Mouse (Mus musculus) thymus, adult 2 months (tissue): ENCODE data around the gene Cmtm1. TPM values are rescaled to one million over a fixed set of nuclear protein-coding genes. Genes with fewer than 3 reads are reported as not detected.
"Not testable (repeated sequence)": the region's sequence is repeated elsewhere in the genome, so short reads cannot be mapped to it uniquely, and the experiment has no call there.

ENCODE experiments used
- DNase-seq: peaks from one replicate; pipeline ENCODE4 v3.0.0; 2021
- H3K27ac ChIP-seq: fragments of 200-500 bp; 2 replicates; pipeline ENCODE4 v1.5.1; 2012; ENCODE audit warnings: low read length, control low read depth; ENCODE audit not compliant: control insufficient read depth, insufficient read depth
- H3K27me3 ChIP-seq: fragments of 200-500 bp; 2 replicates; pipeline ENCODE4 v1.6.1; 2012; ENCODE audit warnings: mild to moderate bottlenecking, low read length, moderate library complexity, mixed read lengths; ENCODE audit not compliant: control insufficient read depth, insufficient read depth
- H3K36me3 ChIP-seq: fragments of 200-500 bp; 2 replicates; pipeline ENCODE4 v1.6.1; 2012; ENCODE audit warnings: mild to moderate bottlenecking, low read length, moderate library complexity; ENCODE audit not compliant: control insufficient read depth, insufficient read depth
- H3K4me1 ChIP-seq: fragments of 200-500 bp; replicated peaks from 2 replicates; pipeline ENCODE4 v1.6.1; 2012; ENCODE audit warnings: low read length; ENCODE audit not compliant: control insufficient read depth, insufficient read depth
- H3K4me3 ChIP-seq: fragments of 200-500 bp; 2 replicates; pipeline ENCODE4 v1.5.1; 2012; ENCODE audit warnings: mild to moderate bottlenecking, low read length, control low read depth, moderate library complexity; ENCODE audit not compliant: control insufficient read depth, insufficient read depth
- CTCF ChIP-seq: fragments of 200-500 bp; IDR thresholded peaks from 2 replicates; pipeline ENCODE4 v1.5.1; 2012; ENCODE audit warnings: mild to moderate bottlenecking, control low read depth, low read length, moderate library complexity, borderline replicate concordance; ENCODE audit not compliant: control insufficient read depth, poor library complexity, insufficient read depth; ENCODE audit errors: extremely low read depth
- POLR2A ChIP-seq: fragments of 200-500 bp; IDR thresholded peaks from 2 replicates; pipeline ENCODE4 v1.6.1; 2012; ENCODE audit warnings: mild to moderate bottlenecking, low read length, control low read depth, moderate library complexity; ENCODE audit not compliant: control insufficient read depth, poor library complexity, insufficient read depth; ENCODE audit errors: extremely low read depth
- WGBS: fragments of 180-500 bp; shearing (Covaris S2); methylation state at CpG from one replicate; pipeline ENCODE4 v1.1.7; 2018; 5-methylcytosine and 5-hydroxymethylcytosine counted together
- polyA plus RNA-seq: library from polyadenylated mRNA; depleted of rRNA; stranded (reverse); fragments of >200 nt; gene quantifications from 2 replicates; pipeline ENCODE4 v1.2.3, GENCODE M21; 2012; rRNA removed

Cmtm1 gene
- not detected in 2 replicates for polyA plus RNA-seq

- H3K27me3 ChIP-seq, H3K4me3 ChIP-seq, H3K36me3 ChIP-seq, H3K27ac ChIP-seq, H3K4me1 ChIP-seq, DNase-seq: not testable (repeated sequence)
- 91% methylated on average over 36 of the region's 36 CpGs for WGBS
These were observed at the start of gene Cmtm1, which contains the start of gene Gm45711 for GRCm38 (mm10) chr8:104309441-104310155. Gene Cmtm1, minus strand, starts transcription at chr8:104310145. Gene Gm45711, minus strand, starts transcription at chr8:104310081.

DNA sequence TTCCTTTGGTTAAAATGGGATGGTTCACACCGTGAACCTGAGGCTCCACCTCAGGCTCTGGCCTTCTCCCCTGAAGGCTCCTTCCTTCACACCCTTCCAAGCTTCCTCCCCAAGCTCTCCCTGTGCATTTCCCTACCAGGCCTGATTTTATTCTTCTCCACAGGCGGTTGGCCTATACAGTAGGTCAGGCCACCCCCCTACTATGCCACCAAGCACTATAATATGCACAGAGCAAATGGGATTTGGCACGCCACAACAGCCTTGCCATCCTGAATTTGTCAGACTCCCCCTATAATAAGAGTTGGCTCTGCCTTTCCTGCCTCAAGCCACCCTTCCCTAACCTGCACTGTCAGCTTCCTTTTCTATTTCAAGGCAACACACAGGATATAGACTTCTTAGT is 48.7 kb upstream of the Cmtm1 start:
- Histone ChIP-seq H3K27me3 (no peaks in the 10 kb centered on the region), H3K4me1 (no peaks in the 10 kb centered on the region), H3K4me3 (no peak overlapping the region), H3K27ac (no peak overlapping the region), H3K36me3 (no peaks in the 10 kb centered on the region)
- WGBS = 92% methylated on average over 3 of the region's 3 CpGs
- no peak for DNase-seq
- TF ChIP-seq CTCF (no peak), POLR2A (no peak)

DNA sequence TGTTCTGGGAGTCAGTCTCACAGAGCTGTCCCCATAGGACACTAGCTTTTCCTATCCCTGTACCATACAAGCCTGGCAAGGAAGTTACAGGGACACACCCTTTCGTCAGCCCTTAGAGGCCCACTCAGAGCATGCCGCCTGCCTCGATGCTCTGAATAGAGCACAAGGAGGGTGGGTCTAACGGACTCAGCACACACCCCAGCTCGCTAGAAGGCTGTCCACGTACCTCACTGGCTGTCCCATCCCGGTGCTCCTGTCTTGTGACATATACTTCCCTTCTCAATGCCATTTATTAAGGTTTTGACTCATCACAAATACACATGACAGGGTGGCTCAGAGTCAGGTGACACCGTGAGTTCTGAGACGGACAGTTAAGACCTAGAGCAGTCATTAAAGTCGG is 44.6 kb upstream of the Cmtm1 start:
- 95% methylated on average over 10 of the region's 10 CpGs for WGBS
- Histone ChIP-seq H3K4me3 (no peak overlapping the region), H3K27me3 (no peaks in the 10 kb centered on the region), H3K27ac (no peak overlapping the region), H3K4me1 (no peaks in the 10 kb centered on the region), H3K36me3 (no peaks in the 10 kb centered on the region)
- DNase-seq = no peak
- no peak for TF ChIP-seq POLR2A
- no peak for TF ChIP-seq CTCF

- Histone ChIP-seq H3K4me3 (no peak overlapping the region), H3K27ac (no peak overlapping the region), H3K36me3 (no peaks in the 10 kb centered on the region), H3K27me3 (no peaks in the 10 kb centered on the region), H3K4me1 (no peaks in the 10 kb centered on the region)
- no peak for DNase-seq
- TF ChIP-seq POLR2A (no peak), CTCF (no peak)
- WGBS = 60% methylated on average over 5 of the region's 5 CpGs
These were observed 43.2 kb upstream of the Cmtm1 start for GRCm38 (mm10) chr8:104353186-104353585.

DNA sequence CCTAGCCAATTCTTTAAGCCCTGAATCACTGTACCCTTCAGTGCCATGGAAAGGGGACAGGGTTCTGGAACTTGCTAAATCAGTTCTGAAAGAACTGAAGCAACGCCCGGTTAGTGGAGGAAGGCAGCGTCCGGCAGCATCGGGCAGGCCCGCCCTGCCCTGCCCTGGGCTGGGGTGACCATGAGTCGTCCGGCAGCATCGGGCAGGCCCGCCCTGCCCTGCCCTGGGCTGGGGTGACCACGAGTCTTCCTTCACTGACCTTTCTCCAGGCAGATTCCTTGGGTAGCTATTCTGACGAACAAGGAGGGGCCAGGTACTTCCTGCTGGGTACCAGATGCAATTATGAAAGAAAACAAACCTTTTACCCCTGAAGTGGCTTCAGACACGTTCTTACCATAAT is 40.1 kb upstream of the Cmtm1 start:
- TF ChIP-seq CTCF (no peak), POLR2A (no peak)

DNA sequence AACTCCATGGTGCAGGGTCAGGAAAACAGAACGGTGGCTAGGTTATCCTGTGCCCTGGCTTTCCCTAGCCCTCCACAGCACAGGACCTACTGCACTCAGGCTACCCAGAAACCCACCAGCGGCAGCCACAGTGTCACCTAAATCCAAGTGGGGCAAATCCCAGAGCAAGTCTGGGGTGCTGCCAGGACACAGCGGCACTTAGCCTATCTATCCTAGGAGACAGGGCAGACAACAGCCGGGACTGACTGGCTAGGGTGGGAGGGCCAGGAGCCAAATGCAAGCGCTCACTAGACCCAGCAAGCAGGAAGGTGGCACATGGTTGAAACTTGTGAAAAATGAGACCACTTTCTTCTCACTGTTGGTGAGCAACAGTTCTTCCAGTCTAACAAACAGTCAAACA is 39.0 kb upstream of the Cmtm1 start:
- 90% methylated on average over 5 of the region's 5 CpGs for WGBS
- no peak for TF ChIP-seq POLR2A
- TF ChIP-seq CTCF = no peak
- H3K27ac ChIP-seq = no peak overlapping the region
- H3K27me3 ChIP-seq = no peaks in the 10 kb centered on the region
- no peak for DNase-seq
- no peaks in the 10 kb centered on the region for H3K36me3 ChIP-seq
- no peaks in the 10 kb centered on the region for H3K4me1 ChIP-seq
- no peak overlapping the region for H3K4me3 ChIP-seq

More for the DNA sequence above, 40.1 kb upstream of the Cmtm1 start:
- H3K27ac ChIP-seq = no peak overlapping the region
- H3K27me3 ChIP-seq = no peaks in the 10 kb centered on the region
- H3K4me3 ChIP-seq = no peak overlapping the region
- 83% methylated on average over 13 of the region's 13 CpGs for WGBS
- no peak for DNase-seq
- no peaks in the 10 kb centered on the region for H3K4me1 ChIP-seq
- no peaks in the 10 kb centered on the region for H3K36me3 ChIP-seq

DNA sequence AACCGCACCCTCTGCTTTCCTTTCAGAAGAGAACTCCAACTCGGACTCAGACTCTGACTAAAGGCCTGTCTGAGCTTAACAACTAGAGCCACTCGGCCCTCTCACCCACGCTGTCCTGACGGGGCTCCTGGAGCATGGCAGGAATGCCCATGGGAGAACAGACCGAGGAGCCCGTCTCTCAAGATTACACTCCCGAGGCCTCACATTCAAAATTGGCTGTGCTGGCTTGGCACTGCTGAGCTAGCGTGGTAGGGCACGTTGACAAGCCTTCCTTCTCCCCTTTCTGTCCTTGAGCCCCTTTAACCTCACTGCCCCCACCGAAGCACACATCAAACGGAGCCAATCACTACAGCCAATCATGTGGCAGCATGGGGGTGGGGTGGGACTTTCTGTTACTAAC is 36.8 kb upstream of the Cmtm1 start:
- Histone ChIP-seq H3K36me3 (no peaks in the 10 kb centered on the region), H3K4me3 (no peak overlapping the region), H3K4me1 (0 out of 2 replicates have a peak, but pooled peaks cover under 1% of the 10 kb centered on the region), H3K27ac (no peak overlapping the region), H3K27me3 (no peaks in the 10 kb centered on the region)
- TF ChIP-seq CTCF (no peak), POLR2A (no peak)
- no peak for DNase-seq
- 86% methylated on average over 12 of the region's 12 CpGs for WGBS
